Mouse (Mus musculus) layer of hippocampus, adult 18-20 months (tissue): ENCODE results near the gene Lrit3. TPM values are rescaled to one million over a fixed set of nuclear protein-coding genes. Genes with fewer than 3 reads are reported as not detected.
"Not testable (repeated sequence)": the region's sequence is repeated elsewhere in the genome, so short reads cannot be mapped to it uniquely, and the experiment has no call there.

Source experiments
- DNase-seq, 2 experiments: peaks; one replicate each; pipeline ENCODE4 v3.0.0; 2022; ENCODE audit warnings: low spot score in 2 of 2
- total RNA-seq, 2 experiments: library from RNA; stranded (reverse); gene quantifications; 2 replicates each; pipeline ENCODE4 v1.2.3; 2021

The Lrit3 gene
- total RNA-seq, 2 experiments from 2014 or later = not detected

GRCm38 (mm10) chr3:129781435-129781834, 22.4 kb downstream of the Lrit3 start:
- DNase-seq = no peak

- no peak for DNase-seq
Measured at GRCm38 (mm10) chr3:129771210-129771609, 32.6 kb downstream of the Lrit3 start.

- DNase-seq = no peak
Measured at GRCm38 (mm10) chr3:129766971-129767794, 36.6 kb downstream of the Lrit3 start.

GRCm38 (mm10) chr3:129766106-129766505, 37.7 kb downstream of the Lrit3 start:
- no peak for DNase-seq

GRCm38 (mm10) chr3:129757599-129757998, 46.2 kb downstream of the Lrit3 start:
- DNase-seq = not testable (repeated sequence)

- DNase-seq = peak in 1 of 2 experiments; percentile 11
Measured at GRCm38 (mm10) chr3:129754650-129755604, 48.9 kb downstream of the Lrit3 start, which contains the start of gene Egf. Egf (minus strand) TSS chr3:129755316.

GRCm38 (mm10) chr3:129744803-129745202, 59.0 kb downstream of the Lrit3 start:
- no peak for DNase-seq

GRCm38 (mm10) chr3:129742781-129743180, 61.0 kb downstream of the Lrit3 start:
- no peak for DNase-seq

- DNase-seq = no peak
Measured at GRCm38 (mm10) chr3:129738291-129739183, 65.3 kb downstream of the Lrit3 start.

Other genes starting within 250 kb of the Lrit3 start
- gene Egf, start 48.7 kb downstream of the Lrit3 start, total RNA-seq = 1 to 10 TPM; 1.2 to 1.7 TPM
- under 1 TPM; 0.62 to 0.68 TPM for gene Rrh, start 18.6 kb upstream of the Lrit3 start, total RNA-seq
- 10 to 100 TPM; 43.7 to 46.6 TPM for gene Gar1, start 27.4 kb upstream of the Lrit3 start, total RNA-seq
- not detected for gene Cfi, start 31.9 kb upstream of the Lrit3 start, total RNA-seq
- 10 to 100 TPM; 22.3 to 23.6 TPM for gene Pla2g12a, start 74.6 kb upstream of the Lrit3 start, total RNA-seq
- gene Casp6, start 97.4 kb upstream of the Lrit3 start, total RNA-seq = 1 to 10 TPM; 6.3 to 7.6 TPM
- 1 to 10 TPM; 2.9 to 3.3 TPM for gene Mcub, start 166.2 kb upstream of the Lrit3 start, total RNA-seq